Mouse (Mus musculus) c-Kit-positive CD71-positive TER-119-negative erythroid progenitor cells, embryonic 14.5 days (primary cell): ENCODE measurements at regions not wholly inside any gene's neighbourhood (a gene's known extent, or its start where the extent isn't known, plus 50 kb on each side); places are given as distances from the start of the nearest gene placed in this dataset.

ENCODE experiments used
- DNase-seq: peaks from one replicate; pipeline ENCODE4 v3.0.0-alpha.2; 2013; ENCODE audit warnings: low read depth

GRCm38 (mm10) chr11:19468373-19468772, 449.6 kb upstream of the Meis1 start:
- DNase-seq, result no peak

- DNase-seq, result no peak
These were observed 450.0 kb upstream of the Meis1 start for GRCm38 (mm10) chr11:19468803-19469202.

GRCm38 (mm10) chr11:19470648-19471341, 452.0 kb upstream of the Meis1 start:
- no peak for DNase-seq

GRCm38 (mm10) chr11:19475068-19475786, 448.9 kb upstream of the Spred2 start:
- no peak for DNase-seq

- no peak for DNase-seq
These were observed 431.0 kb upstream of the Spred2 start for GRCm38 (mm10) chr11:19493089-19493756.

- no peak for DNase-seq
These were observed 402.5 kb upstream of the Spred2 start for GRCm38 (mm10) chr11:19521721-19522120.

- no peak for DNase-seq
These were observed 400.2 kb upstream of the Spred2 start for GRCm38 (mm10) chr11:19523853-19524487.

GRCm38 (mm10) chr11:19529126-19529525, 395.0 kb upstream of the Spred2 start:
- DNase-seq, result no peak

GRCm38 (mm10) chr11:19530652-19531051, 393.5 kb upstream of the Spred2 start:
- DNase-seq, result no peak

- no peak for DNase-seq
These were observed 392.7 kb upstream of the Spred2 start for GRCm38 (mm10) chr11:19531255-19532003.

GRCm38 (mm10) chr11:19532867-19533266, 391.3 kb upstream of the Spred2 start:
- DNase-seq, result no peak

- DNase-seq, result no peak
These were observed 390.5 kb upstream of the Spred2 start for GRCm38 (mm10) chr11:19533701-19534100.

- no peak for DNase-seq
These were observed 389.0 kb upstream of the Spred2 start for GRCm38 (mm10) chr11:19535215-19535614.

- no peak for DNase-seq
These were observed 377.9 kb upstream of the Spred2 start for GRCm38 (mm10) chr11:19546226-19546625.

GRCm38 (mm10) chr11:19554316-19554946, 369.7 kb upstream of the Spred2 start:
- DNase-seq, result no peak

- DNase-seq, result no peak
These were observed 369.0 kb upstream of the Spred2 start for GRCm38 (mm10) chr11:19554947-19555770.

GRCm38 (mm10) chr11:19560452-19560851, 363.7 kb upstream of the Spred2 start:
- no peak for DNase-seq

- DNase-seq, result no peak
These were observed 361.5 kb upstream of the Spred2 start for GRCm38 (mm10) chr11:19562668-19563067.

- DNase-seq, result no peak
These were observed 338.9 kb upstream of the Spred2 start for GRCm38 (mm10) chr11:19585228-19585627.
